8 mouse cellular contexts compared by ENCODE assay signal in genomic region chr14:55634874-55635522, GRCm38 (mm10). TPM values are rescaled to one million over a fixed set of nuclear protein-coding genes. Genes with fewer than 3 reads are reported as not detected.
DNase-seq lines count a peak whose midpoint lies in the region; ATAC-seq and TF ChIP-seq lines count a peak whose summit lies in the region.

No protein-coding gene starts in this region.

- H3K9ac ChIP-seq in forebrain, embryonic 15.5 days (replicated peaks) = peak overlapping the region; percentile 80
- H3K9ac ChIP-seq in kidney, embryonic 14.5 days (ENCODE audit: low read depth, low read length) = peak overlapping the region; percentile 75

- peak; percentile 85 for ATAC-seq in forebrain, embryonic 15.5 days (replicated peaks)
- peak; percentile 74 for ATAC-seq in kidney, embryonic 14.5 days (ENCODE audit: low FRiP score, low TSS enrichment)

- H3K27me3 ChIP-seq in spleen, adult 2 months (ENCODE audit: control insufficient read depth, insufficient read depth, low read length) = no peaks in the 10 kb centered on the region
- no peaks in the 10 kb centered on the region for H3K27me3 ChIP-seq in forebrain, embryonic 15.5 days
- H3K27me3 ChIP-seq in kidney, embryonic 14.5 days (ENCODE audit: control insufficient read depth, insufficient read depth, low read length) = no peaks in the 10 kb centered on the region

- H3K9me3 ChIP-seq in forebrain, embryonic 15.5 days = no peaks in the 10 kb centered on the region
- no peaks in the 10 kb centered on the region for H3K9me3 ChIP-seq in kidney, embryonic 14.5 days (ENCODE audit: control insufficient read depth, low read length)

- peak overlapping the region; percentile 91 for H3K4me2 ChIP-seq in forebrain, embryonic 15.5 days (replicated peaks)
- H3K4me2 ChIP-seq in kidney, embryonic 14.5 days (replicated peaks; ENCODE audit: low read depth, low read length) = peak overlapping the region; percentile 93

- no peak for TF ChIP-seq CTCF in spleen, adult 2 months (IDR thresholded peaks at IDR 0.05; ENCODE audit: extremely low read depth, insufficient read depth, insufficient read length, insufficient replicate concordance)

- H3K4me3 ChIP-seq in spleen, adult 2 months (ENCODE audit: extremely low read depth, insufficient read depth, insufficient read length) = peak overlapping the region; percentile 67
- peak overlapping the region; percentile 74 for H3K4me3 ChIP-seq in brown adipose tissue, adult 24 weeks (ENCODE audit: insufficient read depth, low read depth, low read length)
- peak overlapping the region; percentile 77 for H3K4me3 ChIP-seq in forebrain, embryonic 15.5 days
- peak overlapping the region; percentile 80 for H3K4me3 ChIP-seq in kidney, embryonic 14.5 days (ENCODE audit: low read length)

- peaks cover 13% of the 10 kb centered on the region for H3K36me3 ChIP-seq in spleen, adult 2 months (ENCODE audit: control insufficient read depth, insufficient read depth, low read length)
- peaks cover 67% of the 10 kb centered on the region for H3K36me3 ChIP-seq in forebrain, embryonic 15.5 days
- peaks cover 82% of the 10 kb centered on the region for H3K36me3 ChIP-seq in kidney, embryonic 14.5 days (ENCODE audit: control insufficient read depth, insufficient read depth, low read length)

- no peak for TF ChIP-seq POLR2A in spleen, adult 2 months (IDR thresholded peaks at IDR 0.05; ENCODE audit: low read depth, low read length)

- peaks cover 6% of the 10 kb centered on the region for H3K4me1 ChIP-seq in spleen, adult 2 months (ENCODE audit: control insufficient read depth, insufficient read depth, insufficient read length)
- H3K4me1 ChIP-seq in brown adipose tissue, adult 24 weeks (ENCODE audit: control insufficient read depth, insufficient read depth, insufficient read length, low read length) = peaks cover 3% of the 10 kb centered on the region; the same call in 1 of the 2 replicates
- H3K4me1 ChIP-seq in forebrain, embryonic 15.5 days = peaks cover 17% of the 10 kb centered on the region
- peaks cover 12% of the 10 kb centered on the region for H3K4me1 ChIP-seq in kidney, embryonic 14.5 days (ENCODE audit: control insufficient read depth, insufficient read depth, low read length)

- WGBS in spleen, adult 2 months = 6% methylated on average over 23 of the region's 23 CpGs
- 4% methylated on average over 23 of the region's 23 CpGs for WGBS in forebrain, embryonic 15.5 days
- 3% methylated on average over 22 of the region's 23 CpGs for WGBS in kidney, embryonic 14.5 days

- H3K27ac ChIP-seq in spleen, adult 2 months (ENCODE audit: insufficient read depth, low read length) = peak overlapping the region; percentile 30; the same call in 1 of the 2 replicates
- H3K27ac ChIP-seq in brown adipose tissue, adult 24 weeks (replicated peaks; ENCODE audit: low read depth, low read length) = peak overlapping the region; percentile 58
- H3K27ac ChIP-seq in forebrain, embryonic 15.5 days (replicated peaks) = peak overlapping the region; percentile 89
- H3K27ac ChIP-seq in kidney, embryonic 14.5 days (ENCODE audit: low read depth, low read length) = peak overlapping the region; percentile 69; the same call in 1 of the 2 replicates

- DNase-seq in spleen, adult 2 months (ENCODE audit: low read depth in 1 of 2, low spot score in 2 of 2) = no peak
- DNase-seq in spleen, postnatal 14 days (ENCODE audit: low spot score in 2 of 2) = no peak
- DNase-seq in lung, postnatal 14 days = peak; percentile 24
- DNase-seq in testis, postnatal 10 days (ENCODE audit: low spot score) = peak; percentile 58
- DNase-seq in thymus, postnatal 0 days (ENCODE audit: low spot score) = no peak

RNA-seq across cellular contexts. Expression of gene Ipo4, which starts 0.8 kb away (rescaled TPM):
- polyA plus RNA-seq in spleen, adult 2 months (2012; rRNA removed) = 56.7 and 62.4 TPM in 2 replicates
- 25.0 and 31.0 TPM in 2 replicates for polyA plus RNA-seq in brown adipose tissue, adult 24 weeks (2012; ENCODE audit: insufficient read depth, insufficient read length, missing spikeins)
- 82.0 and 82.1 TPM in 2 replicates for polyA plus RNA-seq in forebrain, embryonic 15.5 days (2015; fragmentation: Nextera tagmentation; extraction: Ambion mirVana)
- 101 and 119 TPM in 2 replicates for polyA plus RNA-seq in kidney, embryonic 14.5 days (2014; fragmentation: Nextera tagmentation; extraction: Ambion mirVana)
- 32.8 and 39.6 TPM in 2 replicates for polyA plus RNA-seq in thymus, postnatal 0 days (2015; fragmentation: Nextera tagmentation; extraction: Ambion mirVana)

RNA-seq across cellular contexts. Expression of gene Gm49378, which starts 2.7 kb away (rescaled TPM):
- polyA plus RNA-seq in spleen, adult 2 months (2012; rRNA removed) = 8.2 and 8.9 TPM in 2 replicates
- 2.7 and 3.4 TPM in 2 replicates for polyA plus RNA-seq in brown adipose tissue, adult 24 weeks (2012; ENCODE audit: insufficient read depth, insufficient read length, missing spikeins)
- 1.4 and 2.0 TPM in 2 replicates for polyA plus RNA-seq in forebrain, embryonic 15.5 days (2015; fragmentation: Nextera tagmentation; extraction: Ambion mirVana)
- polyA plus RNA-seq in kidney, embryonic 14.5 days (2014; fragmentation: Nextera tagmentation; extraction: Ambion mirVana) = 3.4 TPM in 2 replicates
- 0.71 and 1.7 TPM in 2 replicates for polyA plus RNA-seq in thymus, postnatal 0 days (2015; fragmentation: Nextera tagmentation; extraction: Ambion mirVana)

RNA-seq across cellular contexts. Expression of gene Tm9sf1, which starts 8.6 kb away (rescaled TPM):
- 44.6 and 45.1 TPM in 2 replicates for polyA plus RNA-seq in spleen, adult 2 months (2012; rRNA removed)
- polyA plus RNA-seq in brown adipose tissue, adult 24 weeks (2012; ENCODE audit: insufficient read depth, insufficient read length, missing spikeins) = 21.6 and 26.6 TPM in 2 replicates
- polyA plus RNA-seq in forebrain, embryonic 15.5 days (2015; fragmentation: Nextera tagmentation; extraction: Ambion mirVana) = 61.7 and 67.2 TPM in 2 replicates
- polyA plus RNA-seq in kidney, embryonic 14.5 days (2014; fragmentation: Nextera tagmentation; extraction: Ambion mirVana) = 76.3 and 117 TPM in 2 replicates
- 71.6 and 76.7 TPM in 2 replicates for polyA plus RNA-seq in thymus, postnatal 0 days (2015; fragmentation: Nextera tagmentation; extraction: Ambion mirVana)

RNA-seq across cellular contexts. Expression of gene Tssk4, which starts 15.0 kb away (rescaled TPM):
- polyA plus RNA-seq in spleen, adult 2 months (2012; rRNA removed) = 1.6 TPM in 2 replicates
- not detected in 2 replicates for polyA plus RNA-seq in brown adipose tissue, adult 24 weeks (2012; ENCODE audit: insufficient read depth, insufficient read length, missing spikeins)
- polyA plus RNA-seq in forebrain, embryonic 15.5 days (2015; fragmentation: Nextera tagmentation; extraction: Ambion mirVana) = 0.38 and 0.53 TPM in 2 replicates
- 0.72 and 0.77 TPM in 2 replicates for polyA plus RNA-seq in kidney, embryonic 14.5 days (2014; fragmentation: Nextera tagmentation; extraction: Ambion mirVana)
- 0.62 and 0.81 TPM in 2 replicates for polyA plus RNA-seq in thymus, postnatal 0 days (2015; fragmentation: Nextera tagmentation; extraction: Ambion mirVana)

RNA-seq across cellular contexts. Expression of gene Rec8, which starts 17.2 kb away (rescaled TPM):
- polyA plus RNA-seq in spleen, adult 2 months (2012; rRNA removed) = 0.92 and 2.4 TPM in 2 replicates
- polyA plus RNA-seq in brown adipose tissue, adult 24 weeks (2012; ENCODE audit: insufficient read depth, insufficient read length, missing spikeins) = not detected in 2 replicates
- 11.3 and 11.5 TPM in 2 replicates for polyA plus RNA-seq in forebrain, embryonic 15.5 days (2015; fragmentation: Nextera tagmentation; extraction: Ambion mirVana)
- 17.5 and 25.1 TPM in 2 replicates for polyA plus RNA-seq in kidney, embryonic 14.5 days (2014; fragmentation: Nextera tagmentation; extraction: Ambion mirVana)
- polyA plus RNA-seq in thymus, postnatal 0 days (2015; fragmentation: Nextera tagmentation; extraction: Ambion mirVana) = 0.57 and 0.98 TPM in 2 replicates

Comparison
In these comparisons a context has a peak if more than half of its experiments do, and no peak if none do; other contexts are left out.
1. DNase-seq: peak in lung, postnatal 14 days (single experiment) and testis, postnatal 10 days (single experiment); none in spleen, adult 2 months (0 of 2), spleen, postnatal 14 days (0 of 2) and thymus, postnatal 0 days (single experiment).
2. H3K27ac ChIP-seq: peak in every context shown above with its lines; median percentile 89 in forebrain, embryonic 15.5 days; 69 in kidney, embryonic 14.5 days; 58 in brown adipose tissue, adult 24 weeks; 30 in spleen, adult 2 months.
3. Peak in every context shown above with its lines, with median percentiles within 50 percentile points of each other: H3K4me3 ChIP-seq.